Mouse (Mus musculus): ENCODE measurements around the gene Myb.

Gene Myb

DNA sequence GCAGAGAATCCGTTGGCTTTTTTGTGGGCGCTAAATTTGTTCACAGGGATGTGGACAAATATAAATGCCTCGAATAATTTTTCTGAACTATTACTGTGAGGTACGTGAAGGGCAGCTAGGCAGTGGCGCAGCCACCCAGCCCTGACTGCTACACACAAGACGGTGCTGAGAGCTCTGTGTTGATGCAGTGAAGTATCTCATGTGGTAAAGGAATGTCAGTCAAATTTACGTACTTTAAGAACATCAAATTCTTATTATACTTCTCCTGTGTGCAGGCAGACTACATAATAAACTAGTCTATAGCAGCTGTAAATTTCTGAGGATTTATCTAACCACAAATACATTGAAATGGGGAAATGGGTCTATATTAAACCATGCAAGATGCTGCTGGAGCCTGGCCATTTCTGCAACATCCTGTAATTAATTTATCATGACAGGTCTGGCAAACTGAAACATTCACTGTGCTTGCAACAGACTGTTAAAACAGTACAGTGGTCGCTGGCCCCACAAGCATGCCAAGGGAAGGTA is 77.3 kb downstream of the Myb start:
- in situ Hi-C loops (cut with MboI), result no loop called here

GRCm38 (mm10) chr10:21082447-21082846 is 78.3 kb downstream of the Myb start:
- in situ Hi-C loops (cut with MboI), result no loop called here

DNA sequence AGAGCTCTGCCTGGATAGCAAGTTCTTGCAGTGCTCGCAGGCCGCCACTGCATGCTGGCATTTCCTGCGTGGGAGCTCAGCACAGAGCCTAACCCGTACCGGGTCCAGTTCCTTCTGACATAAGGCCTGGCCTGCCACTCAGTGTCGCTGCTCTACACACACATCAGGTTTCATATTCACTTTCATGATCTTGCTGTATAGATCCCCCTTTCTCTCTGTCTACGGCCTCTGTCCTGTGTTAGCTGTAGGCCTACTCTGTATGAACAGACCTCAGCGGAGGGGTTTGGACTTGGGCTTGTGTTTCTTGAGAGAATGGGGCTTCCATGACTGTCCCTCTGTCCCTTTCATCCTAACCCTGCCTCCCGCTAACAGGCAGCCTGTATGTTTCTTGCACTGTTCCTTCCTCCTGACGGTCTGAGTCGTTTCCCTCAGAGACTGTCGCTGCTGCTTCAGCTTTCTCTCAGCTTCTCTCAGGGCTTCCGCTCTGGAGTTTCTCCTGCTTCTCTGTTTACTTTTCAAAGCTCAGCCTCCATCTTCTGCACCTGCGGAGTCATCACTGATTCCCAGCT is 83.5 kb downstream of the Myb start:
- in situ Hi-C loops (cut with MboI), result no loop called here

- in situ Hi-C loops (cut with MboI), result no loop called here
Measured at GRCm38 (mm10) chr10:21076731-21077130, 84.1 kb downstream of the Myb start.

DNA sequence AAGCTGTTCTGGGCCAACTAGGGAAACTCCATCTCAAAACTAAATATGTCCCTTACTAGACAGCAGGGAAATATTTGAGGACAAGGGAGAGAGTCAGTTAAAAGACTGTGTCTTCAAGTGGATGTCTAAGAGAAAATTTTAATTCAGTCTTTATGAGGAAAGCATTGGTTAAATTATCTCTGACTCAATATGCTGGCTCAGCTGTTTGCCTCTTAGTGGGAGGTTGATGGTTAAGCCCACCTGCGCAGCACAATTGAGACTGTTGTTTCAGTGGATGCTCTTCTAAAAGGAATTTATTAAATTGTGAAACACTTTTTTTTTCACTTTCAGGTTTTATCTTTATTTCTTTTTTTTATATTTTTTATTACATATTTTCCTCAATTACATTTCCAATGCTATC is 84.6 kb downstream of the Myb start:
- in situ Hi-C loops (cut with MboI), result no loop called here
